Mouse (Mus musculus) midbrain, embryonic 15.5 days (tissue): ENCODE data around the gene Ggct. TPM values are rescaled to one million over a fixed set of nuclear protein-coding genes. Genes with fewer than 3 reads are reported as not detected.

Experiments used
- ATAC-seq: fragments of 200-750 bp; cut with Nextera tagmentation; replicated peaks from 2 replicates; pipeline ENCODE4 v1.8.0; 2017; ENCODE audit warnings: moderate TSS enrichment
- H3K27ac ChIP-seq: fragments of 300-500 bp; sonication (generic); 2 replicates; pipeline ENCODE4 v1.5.1; 2015; ENCODE audit warnings: mild to moderate bottlenecking, inconsistent platforms
- H3K27me3 ChIP-seq: fragments of 300-500 bp; sonication (generic); replicated peaks from 2 replicates; pipeline ENCODE4 v1.6.1; 2015; ENCODE audit warnings: inconsistent platforms
- H3K36me3 ChIP-seq: fragments of 300-500 bp; sonication (generic); replicated peaks from 2 replicates; pipeline ENCODE4 v1.6.1; 2015; ENCODE audit warnings: inconsistent platforms
- H3K4me1 ChIP-seq: fragments of 300-500 bp; sonication (generic); 2 replicates; pipeline ENCODE4 v1.6.1; 2015; ENCODE audit warnings: inconsistent platforms
- H3K4me2 ChIP-seq: fragments of 300-500 bp; sonication (generic); 2 replicates; pipeline ENCODE4 v1.6.1; 2015; ENCODE audit warnings: inconsistent platforms, mild to moderate bottlenecking, moderate library complexity
- H3K4me3 ChIP-seq: fragments of 300-500 bp; sonication (generic); 2 replicates; pipeline ENCODE4 v1.5.1; 2015; ENCODE audit warnings: mild to moderate bottlenecking, inconsistent platforms
- H3K9ac ChIP-seq: fragments of 300-500 bp; sonication (generic); 2 replicates; pipeline ENCODE4 v1.6.1; 2015; ENCODE audit warnings: mild to moderate bottlenecking, inconsistent platforms
- H3K9me3 ChIP-seq: fragments of 300-500 bp; sonication (generic); 2 replicates; pipeline ENCODE4 v1.6.1; 2016; ENCODE audit warnings: inconsistent platforms
- WGBS: fragments of 180-500 bp; shearing (Covaris S2); methylation state at CpG from one replicate; pipeline ENCODE4 v1.1.7; 2015; ENCODE audit warnings: mixed read lengths; 5-methylcytosine and 5-hydroxymethylcytosine counted together
- polyA plus RNA-seq: library from polyadenylated mRNA; unstranded; fragments of >200 nt; fragmentation: Nextera tagmentation; extraction: Ambion mirVana; gene quantifications from 2 replicates; pipeline ENCODE4 v1.2.1, GENCODE M21; 2015

Ggct gene
- polyA plus RNA-seq, 1 experiment from 2014 or later, result 11.9 TPM

GRCm38 (mm10) chr6:54988141-54988540 is 4.6 kb downstream of the Ggct start:
- no peak overlapping the region for H3K27ac ChIP-seq
- no peak for ATAC-seq
- 97% methylated on average over 6 of the region's 6 CpGs for WGBS

GRCm38 (mm10) chr6:54984096-54984495 is 8.7 kb downstream of the Ggct start:
- Histone ChIP-seq H3K4me3 (no peak overlapping the region), H3K9ac (no peak overlapping the region), H3K4me2 (no peak overlapping the region), H3K4me1 (no peaks in the 10 kb centered on the region), H3K9me3 (no peaks in the 10 kb centered on the region), H3K36me3 (0 out of 2 replicates have a peak, but pooled peaks cover 4% of the 10 kb centered on the region), H3K27me3 (no peaks in the 10 kb centered on the region), H3K27ac (no peak overlapping the region)
- no peak for ATAC-seq
- 93% methylated on average over 8 of the region's 8 CpGs for WGBS

More at GRCm38 (mm10) chr6:54988141-54988540, 4.6 kb downstream of the Ggct start:
- Histone ChIP-seq H3K4me3 (no peak overlapping the region), H3K36me3 (0 out of 2 replicates have a peak, but pooled peaks cover 4% of the 10 kb centered on the region), H3K4me2 (no peak overlapping the region), H3K9ac (no peak overlapping the region), H3K27me3 (no peaks in the 10 kb centered on the region), H3K9me3 (no peaks in the 10 kb centered on the region), H3K4me1 (peaks cover 9% of the 10 kb centered on the region)

GRCm38 (mm10) chr6:54983526-54984050 is 9.2 kb downstream of the Ggct start:
- H3K27me3 ChIP-seq, result no peaks in the 10 kb centered on the region
- no peak overlapping the region for H3K4me3 ChIP-seq
- no peaks in the 10 kb centered on the region for H3K9me3 ChIP-seq
- H3K4me1 ChIP-seq, result no peaks in the 10 kb centered on the region
- H3K27ac ChIP-seq, result no peak overlapping the region
- H3K9ac ChIP-seq, result no peak overlapping the region
- H3K4me2 ChIP-seq, result no peak overlapping the region
- no peak for ATAC-seq
- WGBS, result 92% methylated on average over 4 of the region's 4 CpGs
- 0 out of 2 replicates have a peak, but pooled peaks cover 4% of the 10 kb centered on the region for H3K36me3 ChIP-seq

GRCm38 (mm10) chr6:54979426-54979825 is 13.3 kb downstream of the Ggct start:
- Histone ChIP-seq H3K27me3 (no peaks in the 10 kb centered on the region; the same call in 1 of the 2 replicates), H3K4me1 (no peaks in the 10 kb centered on the region), H3K9me3 (no peaks in the 10 kb centered on the region), H3K36me3 (no peaks in the 10 kb centered on the region), H3K4me2 (no peak overlapping the region), H3K9ac (no peak overlapping the region), H3K27ac (no peak overlapping the region), H3K4me3 (no peak overlapping the region)
- no peak for ATAC-seq
- 95% methylated on average over 6 of the region's 6 CpGs for WGBS

- no peaks in the 10 kb centered on the region for H3K9me3 ChIP-seq
- H3K36me3 ChIP-seq, result no peaks in the 10 kb centered on the region
- no peak overlapping the region for H3K27ac ChIP-seq
- no peak overlapping the region for H3K4me3 ChIP-seq
- WGBS, result 68% methylated on average over 1 of the region's 1 CpGs
- H3K9ac ChIP-seq, result no peak overlapping the region
- peaks cover 20% of the 10 kb centered on the region for H3K27me3 ChIP-seq
- peaks cover 7% of the 10 kb centered on the region; the same call in 1 of the 2 replicates for H3K4me1 ChIP-seq
- ATAC-seq, result no peak
- no peak overlapping the region for H3K4me2 ChIP-seq
Observed at GRCm38 (mm10) chr6:54975616-54976015, 17.1 kb downstream of the Ggct start.

GRCm38 (mm10) chr6:54974501-54974900 is 18.2 kb downstream of the Ggct start:
- peaks cover 20% of the 10 kb centered on the region for H3K27me3 ChIP-seq
- 65% methylated on average over 5 of the region's 5 CpGs for WGBS
- ATAC-seq, result no peak

GRCm38 (mm10) chr6:54972929-54973211 is 19.9 kb downstream of the Ggct start:
- WGBS, result 5% methylated on average over 5 of the region's 5 CpGs
- peaks cover 20% of the 10 kb centered on the region for H3K27me3 ChIP-seq
- ATAC-seq, result 0 out of 2 replicates have a peak, but pooled peaks have one; percentile 45
- no peak overlapping the region for H3K9ac ChIP-seq
- H3K27ac ChIP-seq, result no peak overlapping the region
- H3K4me1 ChIP-seq, result peaks cover 7% of the 10 kb centered on the region; the same call in 1 of the 2 replicates
- H3K4me3 ChIP-seq, result peak overlapping the region; percentile 58
- peak overlapping the region; percentile 91 for H3K4me2 ChIP-seq
- no peaks in the 10 kb centered on the region for H3K9me3 ChIP-seq
- H3K36me3 ChIP-seq, result no peaks in the 10 kb centered on the region

More at GRCm38 (mm10) chr6:54974501-54974900, 18.2 kb downstream of the Ggct start:
- Histone ChIP-seq H3K4me2 (no peak overlapping the region), H3K9ac (no peak overlapping the region), H3K36me3 (no peaks in the 10 kb centered on the region), H3K9me3 (no peaks in the 10 kb centered on the region), H3K27ac (no peak overlapping the region), H3K4me3 (no peak overlapping the region), H3K4me1 (peaks cover 7% of the 10 kb centered on the region; the same call in 1 of the 2 replicates)

GRCm38 (mm10) chr6:54972111-54972928 is 20.4 kb downstream of the Ggct start, which contains the start of gene Nod1:
Nod1 (minus strand) TSS chr6:54972612.
- H3K9ac ChIP-seq, result peak within 1 kb of the TSS; percentile 48
- H3K36me3 ChIP-seq, result no peaks in the 10 kb centered on the region
- peaks cover 20% of the 10 kb centered on the region for H3K27me3 ChIP-seq
- peak within 1 kb of the TSS; percentile 58 for H3K4me3 ChIP-seq
- WGBS, result 2% methylated on average over 53 of the region's 53 CpGs
- peaks cover 7% of the 10 kb centered on the region; the same call in 1 of the 2 replicates for H3K4me1 ChIP-seq
- peak within 1 kb of the TSS; percentile 91 for H3K4me2 ChIP-seq
- no peaks in the 10 kb centered on the region for H3K9me3 ChIP-seq
- 0 out of 2 replicates have a peak within 1 kb of the TSS, but pooled peaks have one; percentile 26 for H3K27ac ChIP-seq
- peak; percentile 87 for ATAC-seq

- H3K4me1 ChIP-seq, result peaks cover 7% of the 10 kb centered on the region; the same call in 1 of the 2 replicates
- 0 out of 2 replicates have a peak overlapping the region, but pooled peaks have one; percentile 48 for H3K9ac ChIP-seq
- WGBS, result 11% methylated on average over 8 of the region's 8 CpGs
- peak overlapping the region; percentile 58 for H3K4me3 ChIP-seq
- no peaks in the 10 kb centered on the region for H3K36me3 ChIP-seq
- ATAC-seq, result no peak
- no peaks in the 10 kb centered on the region for H3K9me3 ChIP-seq
- 0 out of 2 replicates have a peak overlapping the region, but pooled peaks have one; percentile 26 for H3K27ac ChIP-seq
- peaks cover 20% of the 10 kb centered on the region for H3K27me3 ChIP-seq
- peak overlapping the region; percentile 91 for H3K4me2 ChIP-seq
Observed at GRCm38 (mm10) chr6:54971731-54972110, 21.0 kb downstream of the Ggct start.

GRCm38 (mm10) chr6:54970506-54970905 is 22.2 kb downstream of the Ggct start:
- ATAC-seq, result no peak
- Histone ChIP-seq H3K27me3 (peaks cover 20% of the 10 kb centered on the region), H3K36me3 (no peaks in the 10 kb centered on the region), H3K27ac (no peak overlapping the region), H3K4me2 (no peak overlapping the region), H3K9me3 (no peaks in the 10 kb centered on the region), H3K9ac (no peak overlapping the region), H3K4me3 (no peak overlapping the region), H3K4me1 (peaks cover 7% of the 10 kb centered on the region; the same call in 1 of the 2 replicates)
- WGBS, result 83% methylated on average over 9 of the region's 9 CpGs

GRCm38 (mm10) chr6:54969801-54970200 is 22.9 kb downstream of the Ggct start:
- Histone ChIP-seq H3K4me2 (no peak overlapping the region), H3K4me1 (peaks cover 7% of the 10 kb centered on the region; the same call in 1 of the 2 replicates), H3K9me3 (no peaks in the 10 kb centered on the region), H3K27me3 (peaks cover 20% of the 10 kb centered on the region), H3K9ac (no peak overlapping the region), H3K36me3 (no peaks in the 10 kb centered on the region), H3K4me3 (no peak overlapping the region), H3K27ac (no peak overlapping the region)
- 75% methylated on average over 2 of the region's 2 CpGs for WGBS
- no peak for ATAC-seq

GRCm38 (mm10) chr6:54967591-54967990 is 25.2 kb downstream of the Ggct start:
- no peak overlapping the region for H3K4me3 ChIP-seq
- H3K9ac ChIP-seq, result no peak overlapping the region
- ATAC-seq, result no peak
- no peak overlapping the region for H3K27ac ChIP-seq
- 0 out of 2 replicates have a peak, but pooled peaks cover 4% of the 10 kb centered on the region for H3K4me1 ChIP-seq
- 52% methylated on average over 10 of the region's 10 CpGs for WGBS
- H3K27me3 ChIP-seq, result peaks cover 13% of the 10 kb centered on the region
- no peaks in the 10 kb centered on the region for H3K9me3 ChIP-seq
- H3K36me3 ChIP-seq, result no peaks in the 10 kb centered on the region
- H3K4me2 ChIP-seq, result no peak overlapping the region
